Mouse (Mus musculus) liver, adult 2 months (tissue): Measurements from ENCODE around the gene Rnf212. TPM values are rescaled to one million over a fixed set of nuclear protein-coding genes. Genes with fewer than 3 reads are reported as not detected.

ENCODE experiments used
- DNase-seq: peaks from one replicate; pipeline ENCODE4 v3.0.0-alpha.2; 2011; ENCODE audit warnings: low read depth, low spot score; ENCODE audit errors: extremely low read depth
- H3K27ac ChIP-seq: fragments of 200-500 bp; replicated peaks from 2 replicates; pipeline ENCODE4 v1.5.1; 2012; ENCODE audit warnings: low read depth, mild to moderate bottlenecking, control low read depth, inconsistent platforms, low read length; ENCODE audit not compliant: insufficient read depth
- H3K27me3 ChIP-seq: fragments of 200-500 bp; 2 replicates; pipeline ENCODE4 v1.6.1; 2012; ENCODE audit warnings: mild to moderate bottlenecking, moderate library complexity, low read length, inconsistent platforms; ENCODE audit not compliant: control insufficient read depth, insufficient read depth
- H3K36me3 ChIP-seq: fragments of 200-500 bp; 2 replicates; pipeline ENCODE4 v1.6.1; 2012; ENCODE audit warnings: low read length, inconsistent platforms; ENCODE audit not compliant: control insufficient read depth, insufficient read depth
- H3K4me1 ChIP-seq: fragments of 200-500 bp; 2 replicates; pipeline ENCODE4 v1.6.1; 2011; ENCODE audit warnings: low read length; ENCODE audit not compliant: control insufficient read depth, insufficient read depth
- H3K4me3 ChIP-seq: fragments of 200-500 bp; 2 replicates; pipeline ENCODE4 v1.5.1; 2011; ENCODE audit warnings: low read depth, mild to moderate bottlenecking, control low read depth, low read length, moderate library complexity; ENCODE audit not compliant: insufficient read depth
- H3K79me2 ChIP-seq: fragments of 200-500 bp; 2 replicates; pipeline ENCODE4 v1.6.1; 2012; ENCODE audit warnings: inconsistent platforms, mild to moderate bottlenecking, low read length, moderate library complexity; ENCODE audit not compliant: control insufficient read depth, insufficient read depth
- H3K9ac ChIP-seq: fragments of 200-500 bp; 2 replicates; pipeline ENCODE4 v1.6.1; 2012; ENCODE audit warnings: low read depth, mild to moderate bottlenecking, control low read depth, inconsistent platforms, low read length
- CTCF ChIP-seq: fragments of 200-500 bp; IDR thresholded peaks from 2 replicates; pipeline ENCODE4 v1.5.1; 2011; ENCODE audit warnings: low read depth, low read length, control low read depth
- POLR2A ChIP-seq: fragments of 200-500 bp; IDR thresholded peaks from 2 replicates; pipeline ENCODE4 v1.6.1; 2011; ENCODE audit warnings: low read length, control low read depth; ENCODE audit not compliant: insufficient read depth; ENCODE audit errors: extremely low read depth
- WGBS: fragments of 180-500 bp; shearing (Covaris S2); methylation state at CpG from one replicate; pipeline ENCODE4 v1.1.7; 2018; 5-methylcytosine and 5-hydroxymethylcytosine counted together
- polyA plus RNA-seq: library from polyadenylated mRNA; depleted of rRNA; stranded (reverse); fragments of >200 nt; gene quantifications from 2 replicates; pipeline ENCODE4 v1.2.3, GENCODE M21; 2012
- total RNA-seq: library from RNA; depleted of rRNA; stranded (reverse); fragments of >200 nt; gene quantifications from 2 replicates; pipeline ENCODE4 v1.2.3, GENCODE M21; 2014

Rnf212 gene
- total and polyA plus RNA-seq, 2 experiments, result not detected

GRCm38 (mm10) chr5:108708981-108709731, 65.6 kb downstream of the Rnf212 start:
- Histone ChIP-seq H3K4me1 (peaks cover 15% of the 10 kb centered on the region), H3K79me2 (no peaks in the 10 kb centered on the region), H3K4me3 (no peak overlapping the region), H3K9ac (no peak overlapping the region), H3K36me3 (peaks cover 4% of the 10 kb centered on the region; the same call in 1 of the 2 replicates), H3K27ac (peak overlapping the region; percentile 77), H3K27me3 (no peaks in the 10 kb centered on the region)
- no peak for TF ChIP-seq CTCF
- DNase-seq, result no peak
- WGBS, result 53% methylated on average over 6 of the region's 6 CpGs

DNA sequence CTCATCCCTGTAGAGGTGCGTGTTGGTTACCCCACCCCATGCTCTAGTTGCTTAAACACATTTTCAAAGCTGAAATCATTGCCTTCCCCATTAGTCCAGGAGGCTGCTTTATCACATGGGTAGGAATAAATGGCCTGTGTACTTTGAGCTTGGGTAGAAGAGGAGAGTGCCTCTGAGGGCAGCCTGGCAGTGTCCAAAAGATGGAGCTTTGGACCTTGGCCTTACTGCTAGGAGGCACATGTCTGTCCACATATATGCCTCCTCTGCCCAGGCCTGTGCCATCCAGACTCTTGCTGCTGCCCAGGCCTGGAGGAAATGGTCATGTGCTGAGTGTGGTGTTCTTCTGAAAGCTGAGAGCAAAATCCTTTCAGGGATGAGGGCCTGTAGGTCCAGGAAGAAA, 66.4 kb downstream of the Rnf212 start:
- H3K4me1 ChIP-seq, result peaks cover 15% of the 10 kb centered on the region
- H3K9ac ChIP-seq, result no peak overlapping the region
- peaks cover 4% of the 10 kb centered on the region; the same call in 1 of the 2 replicates for H3K36me3 ChIP-seq
- no peak overlapping the region for H3K4me3 ChIP-seq
- no peaks in the 10 kb centered on the region for H3K79me2 ChIP-seq
- H3K27ac ChIP-seq, result peak overlapping the region; percentile 78
- H3K27me3 ChIP-seq, result no peaks in the 10 kb centered on the region
- TF ChIP-seq POLR2A, result no peak
- no peak for TF ChIP-seq CTCF
- 31% methylated on average over 1 of the region's 1 CpGs for WGBS
- DNase-seq, result peak; percentile 96

DNA sequence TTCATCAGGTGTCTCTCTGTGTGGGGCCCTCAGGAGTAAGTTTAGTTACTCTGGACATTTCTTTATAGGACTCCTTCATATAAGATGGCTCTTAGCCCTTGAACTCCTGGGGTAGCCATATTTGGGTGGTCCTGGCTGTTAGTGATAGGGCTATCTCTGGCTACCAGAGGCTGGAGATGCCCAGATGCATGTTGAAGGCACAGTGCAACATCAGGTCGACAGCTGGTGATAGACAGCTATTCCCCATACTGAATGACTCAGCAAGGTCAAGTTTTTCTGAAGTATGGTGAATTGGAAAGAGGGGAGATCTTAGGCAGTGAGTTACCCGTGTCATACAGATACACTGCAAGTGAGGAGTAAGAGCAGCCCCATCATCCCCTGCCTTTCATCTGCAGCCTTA, 67.0 kb downstream of the Rnf212 start:
- Histone ChIP-seq H3K27me3 (no peaks in the 10 kb centered on the region), H3K9ac (no peak overlapping the region), H3K36me3 (peaks cover 4% of the 10 kb centered on the region; the same call in 1 of the 2 replicates), H3K4me1 (peaks cover 15% of the 10 kb centered on the region), H3K79me2 (no peaks in the 10 kb centered on the region), H3K4me3 (no peak overlapping the region), H3K27ac (peak overlapping the region; percentile 78)
- no peak for DNase-seq
- TF ChIP-seq CTCF (no peak), POLR2A (no peak)
- WGBS, result 75% methylated on average over 2 of the region's 2 CpGs

GRCm38 (mm10) chr5:108703754-108704626, 70.8 kb downstream of the Rnf212 start:
- TF ChIP-seq CTCF, result no peak
- TF ChIP-seq POLR2A, result no peak
- H3K27ac ChIP-seq, result no peak overlapping the region
- H3K79me2 ChIP-seq, result peaks cover 2% of the 10 kb centered on the region; the same call in 1 of the 2 replicates
- no peak overlapping the region for H3K4me3 ChIP-seq
- peaks cover 9% of the 10 kb centered on the region for H3K4me1 ChIP-seq
- H3K36me3 ChIP-seq, result peaks cover 4% of the 10 kb centered on the region; the same call in 1 of the 2 replicates
- no peak overlapping the region for H3K9ac ChIP-seq
- DNase-seq, result no peak
- H3K27me3 ChIP-seq, result no peaks in the 10 kb centered on the region
- 85% methylated on average over 12 of the region's 12 CpGs for WGBS

GRCm38 (mm10) chr5:108701341-108702021, 73.3 kb downstream of the Rnf212 start:
- DNase-seq, result no peak
- peaks cover 4% of the 10 kb centered on the region; the same call in 1 of the 2 replicates for H3K36me3 ChIP-seq
- H3K27ac ChIP-seq, result no peak overlapping the region
- peaks cover 5% of the 10 kb centered on the region; the same call in 1 of the 2 replicates for H3K79me2 ChIP-seq
- H3K4me3 ChIP-seq, result no peak overlapping the region
- H3K27me3 ChIP-seq, result no peaks in the 10 kb centered on the region
- H3K9ac ChIP-seq, result no peak overlapping the region
- TF ChIP-seq POLR2A (no peak), CTCF (no peak)
- H3K4me1 ChIP-seq, result peaks cover under 1% of the 10 kb centered on the region; the same call in 1 of the 2 replicates
- WGBS, result 92% methylated on average over 10 of the region's 10 CpGs
